Mouse (Mus musculus): ENCODE measurements around the gene Nsa2. TPM values are rescaled to one million over a fixed set of nuclear protein-coding genes. Genes with fewer than 3 reads are reported as not detected.
A peak's percentile ranks its signal among the peaks of the same experiment; 100 is the strongest.

The Nsa2 gene
- polyA plus RNA-seq (2012; rRNA removed) (66.8 and 121 TPM in 2 replicates), polyA plus RNA-seq (2014; fragmentation: Nextera tagmentation; extraction: Ambion mirVana) (88.3 and 88.4 TPM in 2 replicates)

DNA sequence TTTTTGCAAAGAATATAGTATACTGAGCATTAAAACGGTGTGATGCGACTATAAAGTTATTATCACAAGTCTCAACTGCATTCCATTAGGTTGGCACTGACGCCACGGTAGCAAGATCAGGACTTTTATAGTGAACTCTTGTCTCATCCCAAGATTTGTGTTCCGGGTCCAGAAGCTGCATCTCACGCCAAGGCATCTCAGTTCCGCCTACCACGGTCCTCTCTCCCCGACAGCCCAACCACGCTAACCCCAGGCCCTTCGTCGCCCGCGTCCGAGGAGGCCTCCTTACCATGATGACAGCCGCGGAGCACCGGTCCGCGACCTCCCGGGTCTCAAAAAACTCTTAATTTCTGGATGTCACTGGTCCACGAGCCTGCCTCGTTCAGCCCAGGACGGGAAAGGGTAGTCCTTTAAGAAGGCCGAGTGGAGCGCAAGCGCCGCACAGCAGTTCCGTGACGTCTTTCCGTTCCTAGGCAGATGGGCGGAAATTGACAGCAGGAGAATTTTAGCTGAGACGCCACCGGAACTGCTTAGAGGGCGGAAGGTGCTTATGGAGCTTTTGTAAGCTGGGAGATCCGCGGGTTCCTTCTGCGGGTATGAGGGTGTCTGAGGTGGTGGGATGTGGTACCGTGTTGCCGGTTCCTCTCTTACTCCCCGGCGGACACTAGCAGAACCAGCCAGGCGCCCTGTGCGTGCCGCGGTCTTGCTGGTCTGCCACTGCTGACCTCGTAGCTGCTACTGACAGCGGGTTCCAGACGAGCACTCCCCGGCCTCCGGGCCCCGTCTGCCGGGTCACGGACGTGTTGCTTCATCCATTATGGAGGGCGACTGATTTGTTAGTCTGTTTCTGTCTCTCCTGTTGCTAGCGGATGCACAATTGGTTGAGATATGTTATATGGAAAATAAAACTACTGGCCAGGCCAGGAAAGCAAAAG, at the start of gene Nsa2, which contains the start of gene Gfm2:
Gene Nsa2, minus strand, starts transcription at position 472 of the 935 bp plus-strand sequence.
Gene Gfm2, plus strand, starts transcription at position 472 of the 935 bp plus-strand sequence.
- Histone ChIP-seq H3K27me3 (ENCODE audit: control insufficient read depth, insufficient read depth, low read length) (no peaks in the 10 kb centered on the region), H3K4me1 (ENCODE audit: control insufficient read depth, insufficient read depth, low read length) (peaks cover 6% of the 10 kb centered on the region), H3K9ac (ENCODE audit: low read depth, low read length, severe bottlenecking) (peak within 1 kb of the TSS; percentile 75), H3K27ac (replicated peaks; ENCODE audit: low read depth, low read length) (peak within 1 kb of the TSS; percentile 62; the same call in 1 of the 2 replicates), H3K4me3 (replicated peaks; ENCODE audit: low read length) (peak within 1 kb of the TSS; percentile 74), H3K4me2 (replicated peaks; ENCODE audit: low read depth, low read length, severe bottlenecking) (peak within 1 kb of the TSS; percentile 57), H3K36me3 (ENCODE audit: control insufficient read depth, insufficient read depth, low read length) (peaks cover 30% of the 10 kb centered on the region), H3K9me3 (ENCODE audit: control insufficient read depth, low read length) (no peaks in the 10 kb centered on the region)
- under 1% methylated on average over 57 of the region's 57 CpGs for WGBS
- ATAC-seq (ENCODE audit: low FRiP score, low read depth) (peak; percentile 96), DNase-seq (ENCODE audit: low spot score) (peak; percentile 95)
- TF ChIP-seq POLR2A (IDR thresholded peaks at IDR 0.05; ENCODE audit: borderline replicate concordance, extremely low read depth, insufficient read depth, insufficient read length): no peak

DNA sequence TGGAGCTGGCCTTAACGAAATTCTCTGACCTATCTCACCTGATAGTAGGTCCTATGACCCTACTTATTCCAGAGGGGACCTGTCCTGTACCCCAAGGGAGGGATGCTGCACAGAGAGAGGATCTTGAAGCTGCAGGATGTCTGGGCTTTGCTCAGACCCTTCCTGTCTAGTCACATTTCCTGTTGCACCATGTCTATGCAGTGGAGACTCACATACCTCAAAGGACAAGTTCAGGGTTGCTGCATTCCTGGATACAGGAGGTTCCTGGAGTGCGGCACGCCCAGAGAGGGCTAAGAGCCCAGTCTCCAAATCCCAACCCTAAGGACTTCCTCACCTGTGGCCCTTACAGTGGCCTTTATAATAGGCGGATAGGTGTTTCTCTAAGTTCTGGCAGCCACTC, 48.6 kb upstream of the Nsa2 start:
- WGBS: 81% methylated on average over 4 of the region's 4 CpGs
- TF ChIP-seq POLR2A (IDR thresholded peaks at IDR 0.05; ENCODE audit: borderline replicate concordance, extremely low read depth, insufficient read depth, insufficient read length): no peak
- Histone ChIP-seq H3K9ac (ENCODE audit: low read depth, low read length, severe bottlenecking) (no peak overlapping the region), H3K36me3 (ENCODE audit: control insufficient read depth, insufficient read depth, low read length) (peaks cover 18% of the 10 kb centered on the region; the same call in 1 of the 2 replicates), H3K27me3 (ENCODE audit: control insufficient read depth, insufficient read depth, low read length) (no peaks in the 10 kb centered on the region), H3K4me3 (replicated peaks; ENCODE audit: low read length) (no peak overlapping the region), H3K9me3 (ENCODE audit: control insufficient read depth, low read length) (no peaks in the 10 kb centered on the region), H3K4me1 (ENCODE audit: control insufficient read depth, insufficient read depth, low read length) (no peaks in the 10 kb centered on the region), H3K4me2 (replicated peaks; ENCODE audit: low read depth, low read length, severe bottlenecking) (no peak overlapping the region), H3K27ac (replicated peaks; ENCODE audit: low read depth, low read length) (no peak overlapping the region)
- ATAC-seq (ENCODE audit: low FRiP score, low read depth) (no peak), DNase-seq (ENCODE audit: low spot score) (no peak)

GRCm38 (mm10) chr13:97184656-97185055, 46.9 kb upstream of the Nsa2 start:
- no peak overlapping the region for H3K4me2 ChIP-seq (replicated peaks; ENCODE audit: low read depth, low read length, severe bottlenecking)
- H3K9me3 ChIP-seq (ENCODE audit: control insufficient read depth, low read length): no peaks in the 10 kb centered on the region
- no peaks in the 10 kb centered on the region for H3K4me1 ChIP-seq (ENCODE audit: control insufficient read depth, insufficient read depth, low read length)
- ATAC-seq (ENCODE audit: low FRiP score, low read depth): no peak
- H3K27ac ChIP-seq (replicated peaks; ENCODE audit: low read depth, low read length): no peak overlapping the region
- TF ChIP-seq POLR2A (IDR thresholded peaks at IDR 0.05; ENCODE audit: borderline replicate concordance, extremely low read depth, insufficient read depth, insufficient read length): no peak
- WGBS: 78% methylated on average over 5 of the region's 5 CpGs
- DNase-seq (ENCODE audit: low spot score): no peak
- no peak overlapping the region for H3K4me3 ChIP-seq (replicated peaks; ENCODE audit: low read length)
- no peak overlapping the region for H3K9ac ChIP-seq (ENCODE audit: low read depth, low read length, severe bottlenecking)
- H3K27me3 ChIP-seq (ENCODE audit: control insufficient read depth, insufficient read depth, low read length): no peaks in the 10 kb centered on the region
- H3K36me3 ChIP-seq (ENCODE audit: control insufficient read depth, insufficient read depth, low read length): peaks cover 26% of the 10 kb centered on the region

GRCm38 (mm10) chr13:97184168-97184567, 46.4 kb upstream of the Nsa2 start:
- H3K4me3 ChIP-seq (replicated peaks; ENCODE audit: low read length): no peak overlapping the region
- H3K36me3 ChIP-seq (ENCODE audit: control insufficient read depth, insufficient read depth, low read length): peaks cover 29% of the 10 kb centered on the region
- no peak overlapping the region for H3K4me2 ChIP-seq (replicated peaks; ENCODE audit: low read depth, low read length, severe bottlenecking)
- H3K9me3 ChIP-seq (ENCODE audit: control insufficient read depth, low read length): no peaks in the 10 kb centered on the region
- DNase-seq (ENCODE audit: low spot score) (no peak), ATAC-seq (ENCODE audit: low FRiP score, low read depth) (no peak)
- no peaks in the 10 kb centered on the region for H3K27me3 ChIP-seq (ENCODE audit: control insufficient read depth, insufficient read depth, low read length)
- no peak overlapping the region for H3K9ac ChIP-seq (ENCODE audit: low read depth, low read length, severe bottlenecking)
- no peak for TF ChIP-seq POLR2A (IDR thresholded peaks at IDR 0.05; ENCODE audit: borderline replicate concordance, extremely low read depth, insufficient read depth, insufficient read length)
- no peaks in the 10 kb centered on the region for H3K4me1 ChIP-seq (ENCODE audit: control insufficient read depth, insufficient read depth, low read length)
- H3K27ac ChIP-seq (replicated peaks; ENCODE audit: low read depth, low read length): no peak overlapping the region
- WGBS: 91% methylated on average over 2 of the region's 2 CpGs

DNA sequence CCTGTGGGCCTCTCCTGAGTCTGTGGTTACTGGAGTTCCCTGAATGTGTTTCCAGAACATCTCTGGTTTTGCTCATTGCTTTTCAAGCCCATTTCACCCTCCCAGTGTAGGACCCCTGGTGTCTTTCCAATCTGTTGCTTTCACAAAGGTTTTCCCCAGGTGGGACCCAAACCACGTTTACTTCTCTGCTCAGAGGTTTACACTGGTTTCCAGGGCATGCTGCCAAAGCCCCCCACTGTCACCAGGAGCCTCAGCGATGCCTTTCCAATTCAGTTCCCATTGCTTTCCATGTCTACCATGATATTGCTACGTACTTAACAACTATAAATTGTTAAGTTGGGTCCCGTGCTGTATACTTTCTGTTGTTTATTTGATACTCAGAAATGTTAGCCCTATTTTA, 45.1 kb upstream of the Nsa2 start:
- H3K9ac ChIP-seq (ENCODE audit: low read depth, low read length, severe bottlenecking): no peak overlapping the region
- peaks cover 40% of the 10 kb centered on the region for H3K36me3 ChIP-seq (ENCODE audit: control insufficient read depth, insufficient read depth, low read length)
- no peak for ATAC-seq (ENCODE audit: low FRiP score, low read depth)
- H3K4me1 ChIP-seq (ENCODE audit: control insufficient read depth, insufficient read depth, low read length): no peaks in the 10 kb centered on the region
- H3K4me3 ChIP-seq (replicated peaks; ENCODE audit: low read length): no peak overlapping the region
- TF ChIP-seq POLR2A (IDR thresholded peaks at IDR 0.05; ENCODE audit: borderline replicate concordance, extremely low read depth, insufficient read depth, insufficient read length): no peak
- no peak overlapping the region for H3K27ac ChIP-seq (replicated peaks; ENCODE audit: low read depth, low read length)
- no peak for DNase-seq (ENCODE audit: low spot score)
- H3K27me3 ChIP-seq (ENCODE audit: control insufficient read depth, insufficient read depth, low read length): no peaks in the 10 kb centered on the region
- H3K9me3 ChIP-seq (ENCODE audit: control insufficient read depth, low read length): no peaks in the 10 kb centered on the region
- no peak overlapping the region for H3K4me2 ChIP-seq (replicated peaks; ENCODE audit: low read depth, low read length, severe bottlenecking)
- 68% methylated on average over 4 of the region's 4 CpGs for WGBS
